Mouse (Mus musculus) CD4-positive helper T cell, adult 2 months (primary cell): ENCODE data around the gene Vps37c.

Experiments used
- DNase-seq: peaks from one replicate; pipeline ENCODE4 v3.0.0-alpha.2; 2012; ENCODE audit warnings: low read depth, missing footprints, low spot score

Vps37c gene

GRCm38 (mm10) chr19:10689470-10690166 is 1.1 kb downstream of the Vps37c start:
- no peak for DNase-seq

- DNase-seq: no peak
These were observed 1.8 kb downstream of the Vps37c start for GRCm38 (mm10) chr19:10690336-10690735.

GRCm38 (mm10) chr19:10691121-10691520 is 2.6 kb downstream of the Vps37c start:
- no peak for DNase-seq

- DNase-seq: no peak
These were observed 3.1 kb downstream of the Vps37c start for GRCm38 (mm10) chr19:10691660-10692059.

- no peak for DNase-seq
These were observed 3.8 kb downstream of the Vps37c start for GRCm38 (mm10) chr19:10692361-10692760.

GRCm38 (mm10) chr19:10693926-10694682 is 5.6 kb downstream of the Vps37c start:
- no peak for DNase-seq

GRCm38 (mm10) chr19:10695801-10696200 is 7.3 kb downstream of the Vps37c start:
- no peak for DNase-seq

GRCm38 (mm10) chr19:10698131-10698991 is 9.8 kb downstream of the Vps37c start:
- DNase-seq: peak; percentile 56

GRCm38 (mm10) chr19:10699851-10700250 is 11.3 kb downstream of the Vps37c start:
- no peak for DNase-seq

GRCm38 (mm10) chr19:10701013-10701726 is 12.6 kb downstream of the Vps37c start:
- DNase-seq: no peak

- no peak for DNase-seq
These were observed 13.6 kb downstream of the Vps37c start for GRCm38 (mm10) chr19:10702125-10702524.

- DNase-seq: no peak
These were observed 14.9 kb downstream of the Vps37c start for GRCm38 (mm10) chr19:10703470-10703869.

GRCm38 (mm10) chr19:10707087-10707875 is 18.7 kb downstream of the Vps37c start:
- no peak for DNase-seq

- no peak for DNase-seq
These were observed 19.3 kb downstream of the Vps37c start for GRCm38 (mm10) chr19:10707881-10708280.

- DNase-seq: no peak
These were observed 20.4 kb downstream of the Vps37c start for GRCm38 (mm10) chr19:10708900-10709299.

- peak; percentile 78 for DNase-seq
These were observed 21.0 kb downstream of the Vps37c start for GRCm38 (mm10) chr19:10709360-10710087.

- DNase-seq: peak; percentile 80
These were observed 21.6 kb downstream of the Vps37c start for GRCm38 (mm10) chr19:10710088-10710511.

GRCm38 (mm10) chr19:10710751-10711150 is 22.2 kb downstream of the Vps37c start:
- no peak for DNase-seq

GRCm38 (mm10) chr19:10712194-10712593 is 23.7 kb downstream of the Vps37c start:
- no peak for DNase-seq

- DNase-seq: no peak
These were observed 24.1 kb downstream of the Vps37c start for GRCm38 (mm10) chr19:10712646-10713045.
